In genomic region chr16:26519596-26519995, GRCm38 (mm10) we compare ENCODE assay signal across 7 mouse cellular contexts. TPM values are rescaled to one million over a fixed set of nuclear protein-coding genes. Genes with fewer than 3 reads are reported as not detected.
A peak's percentile ranks its signal among the peaks of the same experiment; 100 is the strongest.
DNase-seq lines count a peak whose midpoint lies in the region; ATAC-seq and TF ChIP-seq lines count a peak whose summit lies in the region.

No protein-coding gene starts in this region.

- no peaks in the 10 kb centered on the region for H3K27me3 ChIP-seq in hindbrain, postnatal 0 days (ENCODE audit: insufficient read depth, low read length)
- H3K27me3 ChIP-seq in hindbrain, embryonic 14.5 days (ENCODE audit: control insufficient read depth, insufficient read depth, low read length), result no peaks in the 10 kb centered on the region
- H3K27me3 ChIP-seq in embryonic facial prominence, embryonic 14.5 days (replicated peaks; ENCODE audit: control insufficient read depth, insufficient read depth, low read length), result no peaks in the 10 kb centered on the region
- no peaks in the 10 kb centered on the region for H3K27me3 ChIP-seq in forebrain, embryonic 15.5 days

- no peak overlapping the region for H3K4me2 ChIP-seq in hindbrain, postnatal 0 days (ENCODE audit: low read depth, low read length)
- no peak overlapping the region for H3K4me2 ChIP-seq in hindbrain, embryonic 14.5 days (replicated peaks)
- H3K4me2 ChIP-seq in embryonic facial prominence, embryonic 14.5 days (ENCODE audit: low read depth, low read length), result no peak overlapping the region
- H3K4me2 ChIP-seq in forebrain, embryonic 15.5 days (replicated peaks), result no peak overlapping the region

- no peaks in the 10 kb centered on the region for H3K36me3 ChIP-seq in hindbrain, postnatal 0 days (ENCODE audit: insufficient read depth, low read length)
- H3K36me3 ChIP-seq in hindbrain, embryonic 14.5 days (replicated peaks; ENCODE audit: control insufficient read depth, insufficient read depth), result no peaks in the 10 kb centered on the region
- H3K36me3 ChIP-seq in embryonic facial prominence, embryonic 14.5 days (ENCODE audit: control insufficient read depth, insufficient read depth, low read length), result no peaks in the 10 kb centered on the region
- H3K36me3 ChIP-seq in forebrain, embryonic 15.5 days, result no peaks in the 10 kb centered on the region

- H3K27ac ChIP-seq in hindbrain, postnatal 0 days, result no peak overlapping the region
- H3K27ac ChIP-seq in hindbrain, embryonic 14.5 days, result no peak overlapping the region
- H3K27ac ChIP-seq in embryonic facial prominence, embryonic 14.5 days (replicated peaks; ENCODE audit: low read depth, low read length), result no peak overlapping the region
- H3K27ac ChIP-seq in forebrain, embryonic 15.5 days (replicated peaks), result no peak overlapping the region

- H3K9ac ChIP-seq in hindbrain, postnatal 0 days (replicated peaks; ENCODE audit: low read length), result no peak overlapping the region
- H3K9ac ChIP-seq in hindbrain, embryonic 14.5 days, result no peak overlapping the region
- no peak overlapping the region for H3K9ac ChIP-seq in embryonic facial prominence, embryonic 14.5 days (ENCODE audit: low read depth, low read length)
- no peak overlapping the region for H3K9ac ChIP-seq in forebrain, embryonic 15.5 days (replicated peaks)

- H3K9me3 ChIP-seq in hindbrain, postnatal 0 days (ENCODE audit: low read length), result no peaks in the 10 kb centered on the region
- H3K9me3 ChIP-seq in hindbrain, embryonic 14.5 days (ENCODE audit: control insufficient read depth, low read length), result no peaks in the 10 kb centered on the region
- H3K9me3 ChIP-seq in embryonic facial prominence, embryonic 14.5 days (ENCODE audit: control insufficient read depth, low read length), result no peaks in the 10 kb centered on the region
- no peaks in the 10 kb centered on the region for H3K9me3 ChIP-seq in forebrain, embryonic 15.5 days

- peak; percentile 33 for DNase-seq in hindbrain, postnatal 0 days (ENCODE audit: low spot score)
- no peak for DNase-seq in hindbrain, embryonic 14.5 days (ENCODE audit: low spot score)
- peak; percentile 16 for DNase-seq in urinary bladder, postnatal 25 days (ENCODE audit: low spot score)
- no peak for DNase-seq in urinary bladder, postnatal 4 days (ENCODE audit: low spot score in 2 of 2)
- peak; percentile 16 for DNase-seq in embryonic facial prominence, embryonic 14.5 days (ENCODE audit: low spot score)
- peak; percentile 6 for DNase-seq in retina, postnatal 7 days (ENCODE audit: low read depth, low spot score)

- no peaks in the 10 kb centered on the region for H3K4me1 ChIP-seq in hindbrain, postnatal 0 days (ENCODE audit: insufficient read depth, low read length)
- H3K4me1 ChIP-seq in hindbrain, embryonic 14.5 days (replicated peaks; ENCODE audit: control insufficient read depth, insufficient read depth, low read length), result no peaks in the 10 kb centered on the region
- H3K4me1 ChIP-seq in embryonic facial prominence, embryonic 14.5 days (ENCODE audit: control insufficient read depth, insufficient read depth, low read length), result no peaks in the 10 kb centered on the region
- H3K4me1 ChIP-seq in forebrain, embryonic 15.5 days, result no peaks in the 10 kb centered on the region

- no peak for ATAC-seq in hindbrain, postnatal 0 days
- no peak for ATAC-seq in hindbrain, embryonic 14.5 days (ENCODE audit: low FRiP score)
- ATAC-seq in embryonic facial prominence, embryonic 14.5 days (ENCODE audit: low read depth), result no peak
- ATAC-seq in forebrain, embryonic 15.5 days (replicated peaks), result no peak

- peak; percentile 68 for TF ChIP-seq CTCF in hindbrain, postnatal 0 days (IDR thresholded peaks at IDR 0.05; ENCODE audit: low read depth)

- no peak overlapping the region for H3K4me3 ChIP-seq in hindbrain, postnatal 0 days (ENCODE audit: low read length)
- H3K4me3 ChIP-seq in hindbrain, embryonic 14.5 days (replicated peaks; ENCODE audit: low read length), result no peak overlapping the region
- H3K4me3 ChIP-seq in embryonic facial prominence, embryonic 14.5 days (ENCODE audit: low read depth, low read length), result no peak overlapping the region
- H3K4me3 ChIP-seq in forebrain, embryonic 15.5 days, result no peak overlapping the region

- WGBS in hindbrain, postnatal 0 days, result 67% methylated on average over 2 of the region's 2 CpGs
- WGBS in hindbrain, embryonic 14.5 days, result 65% methylated on average over 2 of the region's 2 CpGs
- WGBS in embryonic facial prominence, embryonic 14.5 days, result 54% methylated on average over 2 of the region's 2 CpGs
- 63% methylated on average over 2 of the region's 2 CpGs for WGBS in forebrain, embryonic 15.5 days

RNA-seq across cellular contexts. Expression of gene Tmem207, which starts 7.0 kb away (rescaled TPM):
- not detected in 2 replicates for total RNA-seq in hindbrain, postnatal 0 days (2014; rRNA removed)
- 0.08 TPM in 1 of 2 replicates, not detected in the other for polyA plus RNA-seq in hindbrain, postnatal 0 days (2015; fragmentation: Nextera tagmentation; extraction: Ambion mirVana)
- polyA plus RNA-seq in hindbrain, embryonic 14.5 days (2014; fragmentation: Nextera tagmentation; extraction: Ambion mirVana), result 0.08 TPM in 1 of 2 replicates, not detected in the other
- polyA plus RNA-seq in embryonic facial prominence, embryonic 14.5 days (2014; fragmentation: Nextera tagmentation; extraction: Ambion mirVana), result not detected in 2 replicates
- 0.26 TPM in 1 of 2 replicates, not detected in the other for polyA plus RNA-seq in forebrain, embryonic 15.5 days (2015; fragmentation: Nextera tagmentation; extraction: Ambion mirVana)

RNA-seq across cellular contexts. Expression of gene Cldn16, which starts 56.7 kb away (rescaled TPM):
- total RNA-seq in hindbrain, postnatal 0 days (2014; rRNA removed), result not detected in 2 replicates
- polyA plus RNA-seq in hindbrain, postnatal 0 days (2015; fragmentation: Nextera tagmentation; extraction: Ambion mirVana), result not detected in 2 replicates
- not detected in 2 replicates for polyA plus RNA-seq in hindbrain, embryonic 14.5 days (2014; fragmentation: Nextera tagmentation; extraction: Ambion mirVana)
- not detected in 2 replicates for polyA plus RNA-seq in embryonic facial prominence, embryonic 14.5 days (2014; fragmentation: Nextera tagmentation; extraction: Ambion mirVana)
- polyA plus RNA-seq in forebrain, embryonic 15.5 days (2015; fragmentation: Nextera tagmentation; extraction: Ambion mirVana), result not detected in 2 replicates

Comparison
In these comparisons a context has a peak if more than half of its experiments do, and no peak if none do; other contexts are left out.
1. DNase-seq: peak in hindbrain, postnatal 0 days (single experiment), urinary bladder, postnatal 25 days (single experiment), embryonic facial prominence, embryonic 14.5 days (single experiment) and retina, postnatal 7 days (single experiment); none in hindbrain, embryonic 14.5 days (single experiment) and urinary bladder, postnatal 4 days (0 of 2).